Mouse (Mus musculus): ENCODE data around the gene Gm17509. TPM values are rescaled to one million over a fixed set of nuclear protein-coding genes. Genes with fewer than 3 reads are reported as not detected.

The Gm17509 gene
- total and polyA plus RNA-seq, 2 experiments from 2014 or later: 0.09 to 0.73 TPM

DNA sequence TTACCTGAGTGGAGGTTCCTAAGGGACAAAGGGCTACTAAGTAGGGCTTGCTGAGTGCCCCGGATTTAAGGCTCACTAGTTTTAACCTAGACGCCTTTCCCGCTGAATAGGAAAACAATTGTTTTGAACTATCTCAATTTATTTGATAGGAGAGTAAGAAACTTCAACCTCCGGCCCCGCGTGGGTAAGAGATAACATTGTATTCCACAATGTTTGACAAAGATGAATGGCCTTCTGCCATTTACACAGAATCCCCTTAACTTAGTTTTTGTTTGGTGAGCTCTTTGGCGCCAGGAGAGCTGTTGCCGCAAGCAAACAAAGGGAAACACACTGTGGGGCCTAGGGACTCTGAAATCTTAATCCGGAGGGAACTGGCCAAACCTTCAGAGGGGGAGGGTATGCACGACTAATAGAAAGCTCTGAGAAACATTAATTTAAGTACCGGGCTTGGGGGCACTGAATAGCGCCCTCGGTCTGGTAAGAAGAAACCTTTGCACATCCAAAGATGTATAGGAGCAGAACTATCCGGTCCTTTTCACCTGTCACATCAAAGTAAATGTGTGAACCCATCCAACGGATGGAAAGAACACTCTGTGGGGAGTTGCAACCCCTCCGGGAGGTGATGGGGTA lies 889 bp downstream of the Gm17509 start:
- no peaks in the 10 kb centered on the region for H3K9me3 ChIP-seq (ENCODE audit: low read length)
- peak overlapping the region; percentile 85 for H3K9ac ChIP-seq (replicated peaks; ENCODE audit: low read length)
- DNase-seq (ENCODE audit: low spot score): no peak
- no peaks in the 10 kb centered on the region for H3K36me3 ChIP-seq (ENCODE audit: insufficient read depth, low read length)
- H3K27ac ChIP-seq: peak overlapping the region; percentile 80
- peak overlapping the region; percentile 81 for H3K4me2 ChIP-seq (ENCODE audit: low read depth, low read length)
- no peak for TF ChIP-seq CTCF (IDR thresholded peaks at IDR 0.05; ENCODE audit: low read depth)
- ATAC-seq: no peak
- H3K4me1 ChIP-seq (ENCODE audit: insufficient read depth, low read length): no peaks in the 10 kb centered on the region
- H3K27me3 ChIP-seq (ENCODE audit: insufficient read depth, low read length): no peaks in the 10 kb centered on the region
- WGBS: 5% methylated on average over 16 of the region's 16 CpGs
- peak overlapping the region; percentile 75 for H3K4me3 ChIP-seq (ENCODE audit: low read length)

DNA sequence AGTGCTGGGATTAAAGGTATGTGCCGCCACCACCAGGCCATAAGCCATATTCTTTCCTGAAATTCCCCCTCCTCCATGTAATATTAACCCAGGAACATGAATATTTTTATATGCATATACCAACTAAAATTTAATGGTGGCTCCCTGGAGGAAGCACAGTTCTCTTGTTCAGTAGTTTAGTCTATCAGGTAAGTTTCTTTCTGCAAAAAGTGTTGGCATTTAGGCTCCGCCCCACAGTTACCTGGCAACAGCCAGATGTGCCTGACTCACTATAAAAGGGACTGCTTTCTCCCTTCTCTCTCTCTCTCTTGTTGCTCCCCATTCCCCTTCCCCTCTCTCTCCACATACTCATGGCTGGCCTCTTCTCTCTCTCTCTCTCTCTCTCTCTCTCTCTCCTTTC lies 2.8 kb downstream of the Gm17509 start:
- H3K36me3 ChIP-seq (ENCODE audit: insufficient read depth, low read length): no peaks in the 10 kb centered on the region
- H3K27me3 ChIP-seq (ENCODE audit: insufficient read depth, low read length): no peaks in the 10 kb centered on the region
- WGBS: 96% methylated on average over 2 of the region's 2 CpGs
- no peak for ATAC-seq
- H3K4me2 ChIP-seq (ENCODE audit: low read depth, low read length): no peak overlapping the region
- no peaks in the 10 kb centered on the region for H3K4me1 ChIP-seq (ENCODE audit: insufficient read depth, low read length)
- H3K9ac ChIP-seq (replicated peaks; ENCODE audit: low read length): no peak overlapping the region
- no peak for TF ChIP-seq CTCF (IDR thresholded peaks at IDR 0.05; ENCODE audit: low read depth)
- no peak overlapping the region for H3K4me3 ChIP-seq (ENCODE audit: low read length)
- no peak for DNase-seq (ENCODE audit: low spot score)
- H3K27ac ChIP-seq: no peak overlapping the region
- no peaks in the 10 kb centered on the region for H3K9me3 ChIP-seq (ENCODE audit: low read length)

DNA sequence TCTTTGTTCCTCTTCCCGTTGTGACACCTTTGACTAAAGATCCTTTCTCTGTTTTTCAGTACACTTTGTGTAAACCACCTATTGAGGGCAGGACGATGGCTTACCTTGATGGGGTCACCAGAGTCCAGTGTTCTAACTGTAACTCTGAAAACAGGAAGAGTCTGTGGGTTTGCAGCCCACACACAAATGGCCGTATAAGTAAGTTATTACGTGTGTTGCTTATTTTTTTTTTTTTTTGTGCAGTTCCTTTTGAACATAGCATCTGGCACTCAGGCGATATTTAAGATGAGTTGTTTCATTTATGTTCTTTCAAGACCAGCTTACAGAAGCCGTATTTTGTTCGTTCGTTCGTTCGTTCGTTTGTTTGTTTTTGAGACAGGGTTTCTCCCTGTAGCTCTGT lies 3.3 kb downstream of the Gm17509 start:
- TF ChIP-seq CTCF (IDR thresholded peaks at IDR 0.05; ENCODE audit: low read depth): no peak
- WGBS: 77% methylated on average over 11 of the region's 11 CpGs

DNA sequence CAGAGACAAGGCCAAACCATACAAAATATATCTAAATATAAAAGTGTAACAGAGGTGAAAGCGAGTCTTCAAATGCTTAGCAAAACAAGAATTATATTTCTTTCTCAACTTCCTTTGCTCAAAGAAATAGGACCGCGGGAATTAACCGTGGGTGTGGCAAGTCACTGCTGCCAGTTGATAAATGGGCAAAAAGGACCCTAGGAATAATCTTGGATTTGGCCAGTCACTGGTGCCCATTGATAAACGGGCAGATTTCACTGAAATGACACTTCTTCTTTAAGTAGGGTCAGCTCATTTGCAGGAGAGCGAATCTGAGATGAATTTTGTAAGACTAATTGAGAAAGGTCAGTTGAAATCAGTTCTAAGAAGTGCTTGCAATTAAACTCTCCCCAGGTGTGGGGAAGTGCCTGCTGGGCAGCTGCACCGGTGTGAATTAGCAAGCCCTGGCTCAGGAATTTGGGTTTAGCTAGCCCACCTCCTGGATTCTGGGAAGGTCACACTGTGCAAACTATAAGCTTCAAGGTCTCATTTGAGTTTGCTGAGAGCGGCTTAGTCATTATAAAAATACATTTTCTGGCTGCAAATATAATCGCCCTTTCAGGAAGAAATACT lies 4.0 kb downstream of the Gm17509 start:
- DNase-seq (ENCODE audit: low spot score) (no peak), ATAC-seq (no peak)
- Histone ChIP-seq H3K4me3 (ENCODE audit: low read length) (no peak overlapping the region), H3K4me2 (ENCODE audit: low read depth, low read length) (no peak overlapping the region), H3K4me1 (ENCODE audit: insufficient read depth, low read length) (no peaks in the 10 kb centered on the region), H3K9me3 (ENCODE audit: low read length) (no peaks in the 10 kb centered on the region), H3K9ac (replicated peaks; ENCODE audit: low read length) (no peak overlapping the region), H3K36me3 (ENCODE audit: insufficient read depth, low read length) (no peaks in the 10 kb centered on the region), H3K27me3 (ENCODE audit: insufficient read depth, low read length) (no peaks in the 10 kb centered on the region), H3K27ac (no peak overlapping the region)
- WGBS: 34% methylated on average over 9 of the region's 9 CpGs
- TF ChIP-seq CTCF (IDR thresholded peaks at IDR 0.05; ENCODE audit: low read depth): no peak

More for the DNA sequence above, 3.3 kb downstream of the Gm17509 start:
- H3K4me1 ChIP-seq (ENCODE audit: insufficient read depth, low read length): no peaks in the 10 kb centered on the region
- H3K36me3 ChIP-seq (ENCODE audit: insufficient read depth, low read length): no peaks in the 10 kb centered on the region
- no peaks in the 10 kb centered on the region for H3K9me3 ChIP-seq (ENCODE audit: low read length)
- no peak for ATAC-seq
- no peak for DNase-seq (ENCODE audit: low spot score)
- H3K4me3 ChIP-seq (ENCODE audit: low read length): no peak overlapping the region
- no peak overlapping the region for H3K27ac ChIP-seq
- H3K4me2 ChIP-seq (ENCODE audit: low read depth, low read length): no peak overlapping the region
- no peaks in the 10 kb centered on the region for H3K27me3 ChIP-seq (ENCODE audit: insufficient read depth, low read length)
- no peak overlapping the region for H3K9ac ChIP-seq (replicated peaks; ENCODE audit: low read length)

DNA sequence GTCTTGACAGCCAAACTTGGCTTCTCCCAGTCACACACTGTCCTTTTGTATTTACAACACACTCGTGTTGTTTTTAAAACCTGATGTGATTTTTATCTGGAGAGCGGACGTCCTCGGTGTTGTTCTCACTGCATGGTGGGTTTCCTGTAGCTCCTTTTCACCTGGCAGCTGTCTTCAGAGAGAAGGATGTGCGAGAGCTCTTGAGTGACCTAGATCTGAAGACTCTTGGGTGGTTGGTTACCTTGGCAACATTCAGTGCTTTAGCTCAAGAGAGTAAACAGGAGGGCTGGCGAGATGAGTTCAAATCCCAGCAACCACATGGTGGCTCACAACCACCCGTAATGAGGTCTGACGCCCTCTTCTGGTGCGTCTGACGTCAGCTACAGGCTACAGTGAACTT lies 4.7 kb downstream of the Gm17509 start:
- no peaks in the 10 kb centered on the region for H3K9me3 ChIP-seq (ENCODE audit: low read length)
- H3K27me3 ChIP-seq (ENCODE audit: insufficient read depth, low read length): no peaks in the 10 kb centered on the region
- H3K27ac ChIP-seq: no peak overlapping the region
- H3K36me3 ChIP-seq (ENCODE audit: insufficient read depth, low read length): no peaks in the 10 kb centered on the region
- no peaks in the 10 kb centered on the region for H3K4me1 ChIP-seq (ENCODE audit: insufficient read depth, low read length)
- H3K9ac ChIP-seq (replicated peaks; ENCODE audit: low read length): no peak overlapping the region
- no peak overlapping the region for H3K4me2 ChIP-seq (ENCODE audit: low read depth, low read length)
- WGBS: 14% methylated on average over 10 of the region's 10 CpGs
- no peak overlapping the region for H3K4me3 ChIP-seq (ENCODE audit: low read length)
- TF ChIP-seq CTCF (IDR thresholded peaks at IDR 0.05; ENCODE audit: low read depth): no peak
- ATAC-seq (no peak), DNase-seq (ENCODE audit: low spot score) (peak; percentile 41)

DNA sequence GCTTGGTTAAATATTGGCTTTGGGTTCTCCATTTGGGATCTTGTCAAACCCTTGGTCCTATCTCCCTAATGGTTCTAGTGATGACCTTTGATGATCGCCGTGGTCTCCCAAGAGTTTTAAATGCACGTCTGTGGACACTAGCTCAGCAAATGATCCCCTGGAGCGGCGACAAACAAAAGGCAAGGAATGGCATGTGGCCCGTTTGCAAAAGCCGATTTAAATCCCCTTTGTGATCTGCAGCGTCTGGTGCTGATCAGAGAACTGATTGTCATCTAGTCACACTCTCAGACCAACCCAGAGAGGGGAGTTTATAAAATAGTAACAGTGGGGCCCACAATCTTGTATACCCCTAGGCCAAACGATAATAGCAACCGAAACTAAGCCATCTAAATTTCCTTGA lies 5.4 kb downstream of the Gm17509 start:
- H3K4me2 ChIP-seq (ENCODE audit: low read depth, low read length): no peak overlapping the region
- whole genome bisulfite sequencing: 12% methylated on average over 10 of the region's 10 CpGs
- H3K27ac ChIP-seq: no peak overlapping the region
- no peak overlapping the region for H3K9ac ChIP-seq (replicated peaks; ENCODE audit: low read length)
- no peak overlapping the region for H3K4me3 ChIP-seq (ENCODE audit: low read length)
- no peak for TF ChIP-seq CTCF (IDR thresholded peaks at IDR 0.05; ENCODE audit: low read depth)
- no peak for DNase-seq (ENCODE audit: low spot score)
- H3K4me1 ChIP-seq (ENCODE audit: insufficient read depth, low read length): no peaks in the 10 kb centered on the region
- no peaks in the 10 kb centered on the region for H3K27me3 ChIP-seq (ENCODE audit: insufficient read depth, low read length)
- H3K9me3 ChIP-seq (ENCODE audit: low read length): no peaks in the 10 kb centered on the region
- ATAC-seq: no peak
- no peaks in the 10 kb centered on the region for H3K36me3 ChIP-seq (ENCODE audit: insufficient read depth, low read length)

DNA sequence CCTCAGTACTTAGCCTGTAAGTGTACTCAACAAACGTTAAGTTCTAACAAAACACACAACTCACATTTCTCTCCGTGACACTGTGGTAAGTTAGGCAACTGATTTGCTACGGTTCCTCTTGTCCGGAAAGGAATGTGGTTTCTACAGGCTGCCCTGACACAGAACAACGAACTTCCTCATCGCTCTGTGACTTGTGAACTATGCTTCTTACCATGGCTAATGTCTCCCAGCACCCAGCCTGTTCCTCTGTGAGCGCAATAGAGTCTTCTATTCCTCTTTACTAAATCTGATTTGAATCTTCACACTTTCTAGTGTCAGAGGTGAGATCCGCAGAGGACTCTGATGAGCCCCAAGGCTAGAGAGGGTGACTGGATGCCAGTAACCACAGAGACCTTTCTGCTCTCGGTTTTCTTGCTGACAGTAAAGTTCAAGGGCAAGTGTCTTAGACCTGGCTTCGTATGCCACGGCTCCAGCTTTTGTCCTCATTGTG lies 9.4 kb downstream of the Gm17509 start:
- ATAC-seq (no peak), DNase-seq (ENCODE audit: low spot score) (no peak)
- Histone ChIP-seq H3K27ac (no peak overlapping the region), H3K9me3 (ENCODE audit: low read length) (no peaks in the 10 kb centered on the region), H3K4me1 (ENCODE audit: insufficient read depth, low read length) (no peaks in the 10 kb centered on the region), H3K4me3 (ENCODE audit: low read length) (no peak overlapping the region), H3K9ac (replicated peaks; ENCODE audit: low read length) (no peak overlapping the region), H3K27me3 (ENCODE audit: insufficient read depth, low read length) (no peaks in the 10 kb centered on the region), H3K4me2 (ENCODE audit: low read depth, low read length) (no peak overlapping the region), H3K36me3 (ENCODE audit: insufficient read depth, low read length) (no peaks in the 10 kb centered on the region)
- WGBS: 37% methylated on average over 11 of the region's 11 CpGs
- no peak for TF ChIP-seq CTCF (IDR thresholded peaks at IDR 0.05; ENCODE audit: low read depth)

Measured in hindbrain, postnatal 0 days (tissue).